Mouse (Mus musculus) erythroblast, embryonic 14.5 days (primary cell): Measurements from ENCODE around the gene Ntm. TPM values are rescaled to one million over a fixed set of nuclear protein-coding genes. Genes with fewer than 3 reads are reported as not detected.

Experiments used
- H3K27me3 ChIP-seq: 2 replicates; pipeline ENCODE4 v1.6.1; 2012; ENCODE audit warnings: inconsistent platforms; ENCODE audit not compliant: control insufficient read depth
- H3K36me3 ChIP-seq: 2 replicates; pipeline ENCODE4 v1.6.1; 2012; ENCODE audit warnings: mild to moderate bottlenecking, inconsistent platforms; ENCODE audit not compliant: control insufficient read depth
- H3K4me1 ChIP-seq: 2 replicates; pipeline ENCODE4 v1.6.1; 2012; ENCODE audit warnings: inconsistent platforms; ENCODE audit not compliant: control insufficient read depth
- H3K4me3 ChIP-seq: replicated peaks from 2 replicates; pipeline ENCODE3; 2012; ENCODE audit warnings: moderate library complexity, mild to moderate bottlenecking, inconsistent platforms
- H3K9me3 ChIP-seq: 2 replicates; pipeline ENCODE4 v1.6.1; 2012; ENCODE audit warnings: low read length, inconsistent platforms, mixed read lengths; ENCODE audit not compliant: control insufficient read depth
- GATA1 ChIP-seq: IDR thresholded peaks from 2 replicates; pipeline ENCODE4 v1.6.1; 2012; ENCODE audit warnings: low read length, inconsistent platforms, mixed read lengths
- TAL1 ChIP-seq: IDR thresholded peaks from 3 replicates; pipeline ENCODE4 v1.6.1; 2012; ENCODE audit warnings: low read length, inconsistent platforms, mixed read lengths
- polyA plus RNA-seq: library from polyadenylated mRNA; stranded (reverse); fragments of >175 nt; gene quantifications from 2 replicates; pipeline ENCODE4 v1.2.3, GENCODE M21; 2012

Ntm gene
- polyA plus RNA-seq, 1 experiment, result 0.01 TPM

DNA sequence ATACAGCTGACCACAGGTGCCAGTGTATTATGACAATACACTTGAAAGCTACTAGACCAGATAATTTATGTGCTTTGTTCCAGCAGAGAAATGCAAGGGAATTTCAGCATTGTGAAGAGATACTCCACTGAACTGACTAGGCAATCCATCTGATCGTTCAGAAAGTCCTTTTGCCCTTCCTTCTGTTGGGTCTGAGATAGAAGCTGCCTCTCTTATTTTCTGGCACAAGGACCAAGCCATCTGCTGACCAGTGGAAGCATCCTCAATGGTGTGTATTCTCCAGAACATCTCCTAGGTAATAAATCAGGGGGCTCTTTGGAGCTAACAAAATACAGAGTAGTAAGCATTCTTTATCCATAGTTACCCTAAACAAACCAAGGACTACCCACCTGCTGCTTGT is 438.8 kb downstream of the Ntm start:
- Histone ChIP-seq H3K36me3 (no peaks in the 10 kb centered on the region), H3K9me3 (no peaks in the 10 kb centered on the region; the same call in 1 of the 2 replicates), H3K4me1 (no peaks in the 10 kb centered on the region), H3K27me3 (no peaks in the 10 kb centered on the region), H3K4me3 (no peak overlapping the region)
- TF ChIP-seq TAL1 (no peak), GATA1 (no peak)

DNA sequence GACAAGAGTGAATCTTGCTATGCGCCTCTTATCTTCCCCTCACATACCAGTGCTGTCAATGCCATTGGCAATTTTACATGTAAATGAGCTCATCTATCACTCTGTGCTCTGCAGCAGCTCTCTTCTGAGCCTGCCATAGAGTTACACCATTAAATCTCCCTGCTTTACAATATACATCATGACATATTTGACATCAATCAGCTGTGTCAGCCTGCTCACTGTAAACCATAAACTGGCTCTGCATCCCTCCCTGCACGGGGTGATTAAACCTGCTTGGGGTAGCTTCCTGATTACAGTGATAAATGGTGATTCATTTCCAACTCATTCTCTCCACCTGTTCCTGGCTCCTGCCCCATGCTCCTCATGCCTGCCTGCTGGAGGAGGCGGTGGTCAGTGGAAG is 439.7 kb downstream of the Ntm start:
- Histone ChIP-seq H3K4me3 (no peak overlapping the region), H3K9me3 (peaks cover 2% of the 10 kb centered on the region; the same call in 1 of the 2 replicates), H3K4me1 (no peaks in the 10 kb centered on the region), H3K27me3 (no peaks in the 10 kb centered on the region), H3K36me3 (no peaks in the 10 kb centered on the region)
- TF ChIP-seq GATA1 (no peak), TAL1 (no peak)

DNA sequence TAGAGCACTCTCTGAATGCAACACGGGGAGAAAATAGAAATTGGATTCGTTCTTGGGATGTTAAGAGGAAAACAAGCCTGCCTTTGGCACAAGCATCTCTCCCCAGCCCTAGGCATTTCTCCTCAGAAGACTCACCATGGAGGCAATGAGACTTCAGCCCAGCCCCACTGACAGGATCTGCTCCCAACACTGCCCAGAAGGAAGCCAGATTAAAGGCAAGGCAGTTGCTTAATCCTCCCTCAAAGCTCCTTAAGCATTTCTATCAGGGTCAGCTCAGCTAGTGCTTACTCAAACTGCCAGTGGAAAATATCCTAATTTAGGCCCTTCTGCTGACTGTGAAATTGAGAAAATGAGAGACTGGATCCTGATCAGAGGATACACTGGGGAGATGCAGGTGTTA is 443.8 kb downstream of the Ntm start:
- Histone ChIP-seq H3K27me3 (no peaks in the 10 kb centered on the region), H3K9me3 (peaks cover 4% of the 10 kb centered on the region; the same call in 1 of the 2 replicates), H3K4me1 (no peaks in the 10 kb centered on the region), H3K4me3 (no peak overlapping the region), H3K36me3 (no peaks in the 10 kb centered on the region)
- no peak for TF ChIP-seq TAL1
- no peak for TF ChIP-seq GATA1

DNA sequence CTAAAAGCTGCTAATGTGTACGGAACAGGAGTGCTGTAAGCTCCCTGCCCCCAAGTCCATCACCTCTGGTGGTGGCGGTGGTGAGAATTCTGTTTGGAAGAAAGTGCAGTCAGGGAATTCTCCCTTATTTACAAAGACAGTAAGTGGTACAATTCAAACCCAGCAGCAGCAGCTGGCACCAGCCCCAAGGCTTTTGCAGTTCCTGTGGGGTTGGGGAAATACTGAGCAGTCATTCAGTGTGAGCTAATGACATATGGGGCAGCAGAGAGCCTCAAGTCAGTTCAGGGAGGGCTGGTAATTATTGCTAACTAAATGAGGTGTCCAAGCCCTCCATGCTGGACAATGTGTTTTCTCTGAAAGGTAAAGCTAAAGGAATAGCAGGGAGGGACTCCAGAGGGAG is 446.3 kb downstream of the Ntm start:
- Histone ChIP-seq H3K36me3 (no peaks in the 10 kb centered on the region), H3K4me1 (no peaks in the 10 kb centered on the region), H3K4me3 (no peak overlapping the region), H3K9me3 (peaks cover 4% of the 10 kb centered on the region; the same call in 1 of the 2 replicates), H3K27me3 (no peaks in the 10 kb centered on the region)
- TF ChIP-seq TAL1, result no peak
- TF ChIP-seq GATA1, result no peak

DNA sequence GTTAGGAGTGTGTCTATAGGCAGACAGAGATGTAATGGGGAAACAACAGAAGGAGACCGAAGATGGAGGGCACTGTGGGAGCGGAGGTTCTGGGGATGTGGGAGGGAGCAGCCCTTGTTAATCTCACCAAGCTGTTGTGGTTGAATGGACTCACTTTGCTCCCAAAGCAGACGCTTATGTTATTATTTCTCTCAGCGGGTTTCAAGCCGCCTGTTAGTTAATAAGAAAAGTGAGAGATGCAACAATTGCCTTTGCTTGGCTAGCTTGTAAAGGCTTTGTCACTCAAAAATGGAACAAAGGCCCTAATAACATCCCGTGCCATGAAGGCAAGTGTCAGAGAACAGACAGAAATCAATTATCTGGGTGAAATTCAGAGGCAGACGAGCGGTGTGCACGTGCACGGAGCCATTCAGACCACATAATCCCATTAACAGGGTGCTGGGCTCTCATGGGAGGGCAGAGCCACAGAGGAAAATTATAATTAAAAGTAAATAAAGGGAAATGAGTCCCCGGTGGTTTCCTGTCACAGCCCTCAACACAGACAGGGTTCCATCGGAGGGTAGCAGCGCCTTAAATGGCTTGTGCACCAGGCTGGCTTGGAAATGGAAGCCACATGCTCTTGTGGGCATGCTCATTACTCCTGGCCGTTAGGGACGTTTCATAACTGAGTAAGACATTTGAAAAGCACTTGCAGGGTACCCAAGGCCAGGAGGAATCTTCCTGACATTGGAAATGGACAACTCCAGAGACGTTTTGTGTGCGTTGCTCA is 448.2 kb downstream of the Ntm start:
- Histone ChIP-seq H3K4me1 (no peaks in the 10 kb centered on the region), H3K9me3 (peaks cover 4% of the 10 kb centered on the region; the same call in 1 of the 2 replicates), H3K4me3 (no peak overlapping the region), H3K36me3 (no peaks in the 10 kb centered on the region), H3K27me3 (no peaks in the 10 kb centered on the region)
- no peak for TF ChIP-seq GATA1
- no peak for TF ChIP-seq TAL1

DNA sequence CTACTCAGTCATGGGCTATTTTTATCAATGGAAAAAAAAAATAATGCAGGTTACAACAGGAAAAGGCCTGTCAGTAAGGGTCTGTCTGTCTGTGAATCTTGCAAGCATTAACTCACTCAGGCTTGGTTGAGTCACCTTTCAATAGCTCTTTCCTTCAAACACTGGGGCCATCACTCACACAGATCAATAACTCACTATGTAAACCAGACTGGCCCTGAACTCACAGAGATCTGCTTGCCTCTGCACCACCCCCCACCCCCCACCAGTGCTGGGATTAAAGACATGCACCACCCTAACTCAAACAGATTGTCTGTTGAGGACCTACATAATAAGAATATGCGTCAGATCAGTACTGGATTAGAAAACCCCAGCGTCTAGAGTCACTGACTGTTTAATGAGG is 466.9 kb downstream of the Ntm start:
- Histone ChIP-seq H3K4me3 (no peak overlapping the region), H3K27me3 (no peaks in the 10 kb centered on the region), H3K4me1 (no peaks in the 10 kb centered on the region), H3K9me3 (no peaks in the 10 kb centered on the region), H3K36me3 (no peaks in the 10 kb centered on the region)
- TF ChIP-seq TAL1 (no peak), GATA1 (no peak)

DNA sequence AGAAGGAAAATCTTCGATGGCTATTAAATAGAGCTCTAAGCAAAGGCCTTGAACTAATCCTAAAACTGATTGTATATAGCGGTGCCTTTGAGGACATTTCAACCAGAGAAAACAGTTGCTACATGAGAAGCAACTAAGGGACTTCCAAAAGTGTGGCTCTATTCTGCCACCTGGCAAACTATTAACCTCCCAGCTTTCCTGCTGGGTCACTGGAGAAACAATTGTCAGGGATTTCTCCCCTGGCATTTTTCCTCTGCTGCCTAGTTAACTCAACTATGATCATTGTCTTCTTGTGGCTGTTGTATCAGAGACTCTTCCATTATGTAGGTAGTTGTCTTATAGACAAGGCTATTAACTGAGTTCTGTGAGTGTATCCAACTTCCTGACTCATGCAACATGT is 480.7 kb downstream of the Ntm start:
- Histone ChIP-seq H3K9me3 (no peaks in the 10 kb centered on the region), H3K36me3 (no peaks in the 10 kb centered on the region), H3K27me3 (no peaks in the 10 kb centered on the region), H3K4me3 (no peak overlapping the region), H3K4me1 (no peaks in the 10 kb centered on the region)
- TF ChIP-seq GATA1 (no peak), TAL1 (no peak)

DNA sequence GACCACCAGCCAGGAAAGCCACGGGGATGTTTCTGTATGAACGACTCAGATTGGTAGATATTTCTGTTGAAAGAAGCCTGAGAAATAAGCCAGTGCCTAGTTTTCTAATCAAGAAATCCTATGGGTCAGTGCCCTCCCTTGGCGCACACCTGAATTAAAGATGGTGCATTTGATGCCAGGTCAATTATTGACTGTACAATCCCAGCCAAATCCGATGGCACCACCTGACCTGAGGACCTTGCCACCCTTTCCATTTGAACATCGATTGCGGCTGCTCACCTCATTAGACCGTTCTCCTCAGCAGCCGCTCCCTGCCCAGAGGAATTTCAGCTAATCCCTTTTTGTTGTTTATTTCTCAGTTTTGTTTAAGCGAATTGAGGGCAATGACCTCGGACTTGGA is 483.9 kb downstream of the Ntm start:
- Histone ChIP-seq H3K4me1 (no peaks in the 10 kb centered on the region), H3K36me3 (no peaks in the 10 kb centered on the region), H3K9me3 (no peaks in the 10 kb centered on the region), H3K27me3 (no peaks in the 10 kb centered on the region), H3K4me3 (no peak overlapping the region)
- TF ChIP-seq GATA1, result no peak
- TF ChIP-seq TAL1, result no peak

DNA sequence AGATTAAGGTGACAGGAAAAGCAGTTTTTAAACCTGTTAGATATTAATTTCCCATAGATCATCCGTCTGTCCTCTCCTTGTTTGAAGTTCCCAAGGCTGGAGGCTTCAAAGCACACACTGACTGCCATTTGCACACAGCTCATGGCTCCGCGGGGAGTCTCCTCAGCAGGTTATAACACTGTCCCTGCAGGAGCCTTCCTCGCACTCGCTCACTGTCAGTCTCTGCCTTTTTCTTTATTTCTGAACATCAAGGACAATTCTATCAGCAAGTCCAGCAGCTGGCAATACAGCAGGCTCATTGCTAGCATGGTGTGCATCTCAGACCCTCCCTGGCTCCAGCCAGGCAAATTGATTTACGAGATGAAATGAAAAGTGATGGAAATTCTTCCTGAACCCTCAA is 485.7 kb downstream of the Ntm start:
- H3K36me3 ChIP-seq, result no peaks in the 10 kb centered on the region
- no peaks in the 10 kb centered on the region for H3K9me3 ChIP-seq
- no peak overlapping the region for H3K4me3 ChIP-seq
- no peaks in the 10 kb centered on the region for H3K4me1 ChIP-seq
- no peaks in the 10 kb centered on the region for H3K27me3 ChIP-seq
- TF ChIP-seq GATA1, result no peak
- no peak for TF ChIP-seq TAL1

DNA sequence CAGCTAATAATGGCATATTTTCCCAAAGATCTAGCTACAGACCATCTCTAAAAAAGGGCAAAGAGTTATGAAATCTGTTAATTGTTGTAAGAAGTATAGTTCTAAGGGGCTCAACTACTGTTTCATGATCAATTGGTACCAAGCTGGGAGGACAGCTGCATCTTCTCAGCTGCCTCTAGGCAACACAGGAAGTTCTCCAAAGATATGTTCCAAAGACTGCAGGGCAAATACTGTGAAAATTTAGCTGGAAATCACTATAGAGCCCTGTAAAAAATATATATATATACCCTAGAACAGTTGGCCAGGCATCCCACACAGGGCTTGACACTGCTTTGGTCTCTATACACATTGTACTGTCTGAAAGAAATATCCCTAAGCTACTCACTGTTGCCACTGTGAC is 489.5 kb downstream of the Ntm start:
- no peaks in the 10 kb centered on the region for H3K36me3 ChIP-seq
- no peaks in the 10 kb centered on the region for H3K27me3 ChIP-seq
- no peaks in the 10 kb centered on the region for H3K4me1 ChIP-seq
- H3K9me3 ChIP-seq, result no peaks in the 10 kb centered on the region
- no peak overlapping the region for H3K4me3 ChIP-seq
- TF ChIP-seq GATA1 (no peak), TAL1 (no peak)
